Comparison of ENCODE assay signal across 10 mouse cellular contexts in genomic region chr5:133487806-133488290, GRCm38 (mm10).
A peak's percentile ranks its signal among the peaks of the same experiment; 100 is the strongest.
DNase-seq lines count a peak whose midpoint lies in the region; ATAC-seq lines count a peak whose summit lies in the region.
"Had no signal": no experiment of that assay in that cellular context is flagged by ENCODE, and none has a peak within 500 bp of the region (broad histone marks: within the 10 kb centered on the region; RNA-seq: fewer than 3 reads in every experiment).

No protein-coding gene starts in this region.

- H3K4me3 ChIP-seq in hindbrain, embryonic 13.5 days = no peak overlapping the region
- H3K4me3 ChIP-seq: hindbrain, embryonic 15.5 days; neural tube, embryonic 12.5 days had no signal

- WGBS in hindbrain, embryonic 13.5 days = 43% methylated on average over 5 of the region's 5 CpGs

- H3K4me2 ChIP-seq in hindbrain, embryonic 13.5 days = no peak overlapping the region
- H3K4me2 ChIP-seq: hindbrain, embryonic 15.5 days; neural tube, embryonic 12.5 days had no signal

- H3K36me3 ChIP-seq in hindbrain, embryonic 13.5 days = no peaks in the 10 kb centered on the region
- H3K36me3 ChIP-seq: hindbrain, embryonic 15.5 days; neural tube, embryonic 12.5 days had no signal

- peaks cover 10% of the 10 kb centered on the region; the same call in 1 of the 2 replicates for H3K4me1 ChIP-seq in hindbrain, embryonic 13.5 days (replicated peaks)
- H3K4me1 ChIP-seq: neural tube, embryonic 12.5 days had no signal

- peak; percentile 85 to 97 for DNase-seq in adrenal gland, adult (ENCODE audit: inconsistent age in 2 of 2, low spot score in 1 of 2)
- DNase-seq in adrenal gland, postnatal 36 days = peak; percentile 85 to 91
- peak; percentile 68 to 73 for DNase-seq in frontal cortex, postnatal 36 days (ENCODE audit: low spot score in 2 of 2)
- peak; percentile 75 to 82 for DNase-seq in heart, postnatal 36 days
- peak; percentile 68 to 81 for DNase-seq in left cerebral cortex, postnatal 14 days (ENCODE audit: low spot score in 2 of 2)
- peak; percentile 67 for DNase-seq in right cerebral cortex, postnatal 14 days

- intact Hi-C loops in heart, postnatal 36 days (cut with DNase I) = no loop called here
- intact Hi-C loops in left cerebral cortex, postnatal 14 days (cut with DNase I) = no loop called here

- no peaks in the 10 kb centered on the region for H3K9me3 ChIP-seq in hindbrain, embryonic 13.5 days
- H3K9me3 ChIP-seq: hindbrain, embryonic 15.5 days; neural tube, embryonic 12.5 days had no signal

- ATAC-seq in megakaryocyte-erythroid progenitor cell, adult 5-6 weeks (replicated peaks; ENCODE audit: low FRiP score, low TSS enrichment, poor library complexity, severe bottlenecking) = no peak
- no peak for ATAC-seq in hindbrain, embryonic 13.5 days (ENCODE audit: low FRiP score)

- H3K27ac ChIP-seq in hindbrain, embryonic 13.5 days = no peak overlapping the region
- H3K27ac ChIP-seq: hindbrain, embryonic 15.5 days; neural tube, embryonic 12.5 days had no signal

- no peaks in the 10 kb centered on the region for H3K27me3 ChIP-seq in hindbrain, embryonic 13.5 days
- H3K27me3 ChIP-seq: hindbrain, embryonic 15.5 days; neural tube, embryonic 12.5 days had no signal

- no peak overlapping the region for H3K9ac ChIP-seq in hindbrain, embryonic 13.5 days
- H3K9ac ChIP-seq: hindbrain, embryonic 15.5 days; neural tube, embryonic 12.5 days had no signal
